Mouse (Mus musculus) hindbrain, embryonic 16.5 days (tissue): Measurements from ENCODE around the gene Gm3854. TPM values are rescaled to one million over a fixed set of nuclear protein-coding genes. Genes with fewer than 3 reads are reported as not detected.

Source experiments
- ATAC-seq: fragments of 200-750 bp; cut with Nextera tagmentation; 2 replicates; pipeline ENCODE4 v1.8.0; 2017; ENCODE audit warnings: moderate TSS enrichment, moderate library complexity
- H3K27ac ChIP-seq: fragments of 300-500 bp; sonication (generic); 2 replicates; pipeline ENCODE4 v1.5.1; 2014; ENCODE audit warnings: low read depth, mild to moderate bottlenecking, control low read depth, low read length, moderate library complexity
- H3K27me3 ChIP-seq: fragments of 300-500 bp; sonication (generic); replicated peaks from 2 replicates; pipeline ENCODE4 v1.6.1; 2014; ENCODE audit warnings: low read length; ENCODE audit not compliant: control insufficient read depth, insufficient read depth
- H3K36me3 ChIP-seq: fragments of 300-500 bp; sonication (generic); 2 replicates; pipeline ENCODE4 v1.6.1; 2014; ENCODE audit warnings: mild to moderate bottlenecking, low read length, moderate library complexity, mixed read lengths; ENCODE audit not compliant: control insufficient read depth, insufficient read depth
- H3K4me1 ChIP-seq: fragments of 300-500 bp; sonication (generic); 2 replicates; pipeline ENCODE4 v1.6.1; 2014; ENCODE audit warnings: low read depth, low read length; ENCODE audit not compliant: control insufficient read depth, insufficient read depth
- H3K4me2 ChIP-seq: fragments of 300-500 bp; sonication (generic); 2 replicates; pipeline ENCODE4 v1.6.1; 2014; ENCODE audit warnings: mild to moderate bottlenecking, low read length, control low read depth, moderate library complexity
- H3K4me3 ChIP-seq: fragments of 300-500 bp; sonication (generic); 2 replicates; pipeline ENCODE4 v1.5.1; 2014; ENCODE audit warnings: mild to moderate bottlenecking, low read length, control low read depth, moderate library complexity
- H3K9ac ChIP-seq: fragments of 300-500 bp; sonication (generic); 2 replicates; pipeline ENCODE4 v1.6.1; 2014; ENCODE audit warnings: low read depth, mild to moderate bottlenecking, control low read depth, low read length, moderate library complexity
- H3K9me3 ChIP-seq: fragments of 300-500 bp; sonication (generic); 2 replicates; pipeline ENCODE4 v1.6.1; 2014; ENCODE audit warnings: mild to moderate bottlenecking, low read length, moderate library complexity; ENCODE audit not compliant: control insufficient read depth
- WGBS: fragments of 180-500 bp; shearing (Covaris S2); extraction: QIAGEN DNeasy Blood & Tissue Kit; methylation state at CpG from one replicate; pipeline ENCODE4 v1.1.7; 2014; 5-methylcytosine and 5-hydroxymethylcytosine counted together
- polyA plus RNA-seq: library from polyadenylated mRNA; unstranded; fragments of >200 nt; fragmentation: Nextera tagmentation; extraction: Ambion mirVana; gene quantifications from 2 replicates; pipeline ENCODE4 v1.2.1, GENCODE M21; 2015

Gm3854 gene
- polyA plus RNA-seq, 1 experiment from 2014 or later = 8.0 TPM

DNA sequence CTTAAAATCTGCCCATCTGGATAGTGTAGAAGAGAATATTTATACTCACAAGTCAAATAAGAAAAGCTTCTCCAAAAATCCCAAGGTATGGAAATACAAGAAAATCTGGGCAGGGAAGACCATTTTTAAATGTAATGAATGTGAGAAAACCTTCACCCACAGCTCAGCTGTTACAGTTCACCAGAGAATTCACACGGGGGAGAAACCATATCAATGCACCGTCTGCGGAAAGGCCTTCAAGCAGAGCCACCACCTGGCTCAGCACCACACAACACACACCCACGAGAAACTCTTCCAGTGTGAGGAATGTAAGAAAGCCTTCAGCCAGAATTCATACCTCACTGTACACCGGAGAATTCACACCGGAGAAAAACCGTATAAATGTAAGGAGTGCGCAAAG, 34.9 kb downstream of the Gm3854 start:
- Histone ChIP-seq H3K27me3 (no peaks in the 10 kb centered on the region), H3K9me3 (no peaks in the 10 kb centered on the region), H3K4me2 (no peak overlapping the region), H3K36me3 (peaks cover 7% of the 10 kb centered on the region; the same call in 1 of the 2 replicates), H3K4me3 (no peak overlapping the region), H3K27ac (no peak overlapping the region), H3K9ac (no peak overlapping the region), H3K4me1 (peaks cover 6% of the 10 kb centered on the region)
- ATAC-seq = no peak
- 89% methylated on average over 8 of the region's 8 CpGs for WGBS

GRCm38 (mm10) chr7:6381431-6381830, 37.9 kb downstream of the Gm3854 start:
- Histone ChIP-seq H3K4me3 (no peak overlapping the region), H3K4me1 (peaks cover 6% of the 10 kb centered on the region), H3K9ac (no peak overlapping the region), H3K36me3 (peaks cover 7% of the 10 kb centered on the region; the same call in 1 of the 2 replicates), H3K27ac (no peak overlapping the region), H3K27me3 (no peaks in the 10 kb centered on the region), H3K4me2 (no peak overlapping the region), H3K9me3 (no peaks in the 10 kb centered on the region)
- 90% methylated on average over 2 of the region's 2 CpGs for WGBS
- no peak for ATAC-seq

DNA sequence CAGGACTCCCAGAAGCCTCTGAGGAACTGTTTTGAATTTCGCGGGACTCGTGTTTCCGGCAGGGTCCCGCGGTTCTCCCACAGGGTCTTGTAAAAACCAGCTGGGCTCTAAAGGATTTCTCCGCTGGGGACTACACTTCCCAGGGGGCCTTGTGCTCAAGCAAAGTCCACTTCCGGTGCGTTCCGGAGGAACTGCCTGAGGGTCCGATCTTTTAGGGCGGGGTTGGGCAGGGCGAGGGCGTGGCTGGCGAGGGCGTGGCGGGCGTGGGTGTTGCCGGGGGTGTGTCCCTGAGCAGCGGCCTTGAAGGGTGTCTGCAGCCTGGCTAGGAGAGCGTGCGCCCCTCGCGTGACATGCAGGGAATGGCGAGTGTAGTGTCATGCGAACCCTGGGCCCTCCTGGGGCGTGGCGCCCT, 39.5 kb downstream of the Gm3854 start, which contains the start of gene Zfp28:
Zfp28 (plus strand) TSS at position 252 of the 412 bp plus-strand sequence.
- Histone ChIP-seq H3K9ac (peak within 1 kb of the TSS; percentile 76), H3K4me3 (peak within 1 kb of the TSS; percentile 63), H3K4me1 (peaks cover 6% of the 10 kb centered on the region), H3K27ac (peak within 1 kb of the TSS; percentile 45; the same call in 1 of the 2 replicates), H3K36me3 (peaks cover 8% of the 10 kb centered on the region; the same call in 1 of the 2 replicates), H3K9me3 (no peaks in the 10 kb centered on the region), H3K27me3 (no peaks in the 10 kb centered on the region), H3K4me2 (peak within 1 kb of the TSS; percentile 78)
- peak; percentile 94 for ATAC-seq
- under 1% methylated on average over 23 of the region's 28 CpGs for WGBS

DNA sequence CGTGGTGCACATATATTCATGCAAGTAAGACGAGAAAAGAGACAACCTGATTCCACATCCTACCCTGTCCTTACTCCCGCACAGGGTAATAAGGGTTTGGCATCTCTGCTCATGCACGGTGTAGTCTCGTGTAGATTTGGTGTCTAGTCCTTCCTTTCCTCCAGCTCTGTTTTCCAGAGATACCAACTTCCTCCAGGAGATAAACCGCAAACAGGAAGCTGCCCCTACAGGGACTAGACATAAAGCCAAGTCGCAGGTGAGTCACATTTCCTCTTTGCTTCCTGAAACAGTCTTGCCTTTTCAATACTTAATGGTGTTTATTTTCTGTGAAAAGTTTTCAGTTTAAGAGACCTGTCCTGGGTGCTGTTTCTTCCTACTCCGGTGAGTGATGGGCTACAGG, 40.5 kb downstream of the Gm3854 start:
- peak overlapping the region; percentile 63 for H3K4me3 ChIP-seq
- H3K27ac ChIP-seq = no peak overlapping the region
- peaks cover 8% of the 10 kb centered on the region; the same call in 1 of the 2 replicates for H3K36me3 ChIP-seq
- ATAC-seq = peak; percentile 9; the same call in 1 of the 2 replicates
- H3K4me2 ChIP-seq = peak overlapping the region; percentile 78
- 75% methylated on average over 8 of the region's 8 CpGs for WGBS
- H3K9ac ChIP-seq = no peak overlapping the region
- H3K4me1 ChIP-seq = peaks cover 6% of the 10 kb centered on the region
- H3K27me3 ChIP-seq = no peaks in the 10 kb centered on the region
- no peaks in the 10 kb centered on the region for H3K9me3 ChIP-seq

- no peak overlapping the region for H3K4me2 ChIP-seq
- no peaks in the 10 kb centered on the region for H3K27me3 ChIP-seq
- H3K4me3 ChIP-seq = no peak overlapping the region
- no peak overlapping the region for H3K9ac ChIP-seq
- no peaks in the 10 kb centered on the region for H3K9me3 ChIP-seq
- H3K4me1 ChIP-seq = peaks cover 6% of the 10 kb centered on the region
- H3K36me3 ChIP-seq = peaks cover 14% of the 10 kb centered on the region
- 89% methylated on average over 7 of the region's 8 CpGs for WGBS
- no peak for ATAC-seq
- no peak overlapping the region for H3K27ac ChIP-seq
Observed at GRCm38 (mm10) chr7:6386995-6387394, 43.4 kb downstream of the Gm3854 start.

DNA sequence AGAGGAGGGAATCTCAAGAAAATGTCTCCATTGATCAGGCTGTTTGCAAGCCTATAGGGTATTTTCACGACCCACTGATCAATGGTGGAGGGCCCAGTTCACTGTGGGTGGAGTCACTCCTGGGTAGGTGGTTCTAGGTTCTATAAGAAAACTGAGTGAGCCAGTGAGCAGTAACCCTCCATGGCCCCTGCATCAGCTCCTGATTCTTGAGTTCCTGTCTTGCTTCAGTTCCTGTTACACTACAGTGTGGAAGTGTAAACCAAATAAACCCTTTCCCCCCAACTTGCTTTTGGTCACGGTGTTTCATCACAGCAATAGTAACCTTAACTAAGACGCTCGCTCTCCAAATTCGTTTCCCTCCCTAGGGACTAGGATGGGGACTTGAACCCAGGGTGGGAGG, 45.4 kb downstream of the Gm3854 start:
- Histone ChIP-seq H3K27me3 (no peaks in the 10 kb centered on the region), H3K27ac (no peak overlapping the region), H3K4me2 (no peak overlapping the region), H3K9me3 (no peaks in the 10 kb centered on the region), H3K36me3 (peaks cover 24% of the 10 kb centered on the region), H3K4me1 (no peaks in the 10 kb centered on the region; the same call in 1 of the 2 replicates), H3K9ac (no peak overlapping the region), H3K4me3 (no peak overlapping the region)
- no peak for ATAC-seq
- 86% methylated on average over 5 of the region's 5 CpGs for WGBS

- Histone ChIP-seq H3K4me3 (no peak overlapping the region), H3K9me3 (no peaks in the 10 kb centered on the region), H3K27me3 (no peaks in the 10 kb centered on the region), H3K36me3 (peaks cover 26% of the 10 kb centered on the region), H3K27ac (no peak overlapping the region), H3K9ac (no peak overlapping the region), H3K4me1 (no peaks in the 10 kb centered on the region), H3K4me2 (no peak overlapping the region)
- no peak for ATAC-seq
- 78% methylated on average over 5 of the region's 5 CpGs for WGBS
Observed at GRCm38 (mm10) chr7:6389449-6389848, 45.9 kb downstream of the Gm3854 start.

DNA sequence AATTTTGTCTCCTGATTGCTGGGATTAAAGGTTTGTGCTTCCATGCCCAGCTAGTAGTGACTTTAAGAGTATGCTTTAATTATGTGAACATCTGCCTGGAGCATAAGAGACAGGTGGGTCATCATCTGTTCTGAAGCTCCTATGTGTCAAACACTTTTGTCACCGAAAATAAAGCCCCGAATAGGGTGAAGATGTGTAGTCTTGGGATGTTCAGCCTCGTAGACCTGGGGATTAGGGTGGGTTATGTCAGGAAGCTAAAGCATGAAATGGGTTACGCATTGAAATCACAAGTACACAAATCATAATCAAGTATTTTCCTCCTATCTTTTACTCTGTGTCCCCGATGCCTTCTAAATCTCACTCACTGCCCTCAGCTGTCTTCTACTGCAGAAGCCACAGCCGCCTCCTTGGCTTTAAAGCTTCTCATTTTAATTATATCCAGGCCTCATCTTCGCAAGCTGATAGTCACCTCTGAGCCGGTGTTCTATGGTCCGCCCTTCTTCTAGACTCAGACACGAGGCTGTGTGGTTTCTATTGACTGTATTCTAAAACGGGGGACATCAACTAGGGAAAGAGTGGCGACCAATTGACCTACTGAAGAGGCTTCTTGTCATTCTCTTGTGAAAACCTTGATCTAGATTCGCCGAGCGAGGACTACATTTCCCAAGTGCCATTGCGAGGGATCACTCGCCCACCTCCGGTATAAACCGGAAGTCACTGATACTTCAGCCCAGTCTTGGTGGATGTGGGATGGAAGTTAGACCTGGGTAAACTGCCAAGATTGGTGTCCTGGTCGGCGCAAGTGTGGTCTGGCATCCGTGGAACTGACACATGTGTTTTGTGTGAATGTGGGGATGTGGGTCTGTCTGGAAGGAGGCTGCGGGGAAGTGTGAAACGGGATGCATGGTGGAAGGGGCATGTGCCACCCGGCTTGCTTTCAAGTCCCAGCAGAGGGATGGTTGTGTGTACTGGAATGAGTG, 54.7 kb downstream of the Gm3854 start, which contains the start of gene Smim17:
Smim17 (plus strand) TSS at position 720 of the 980 bp plus-strand sequence.
- Histone ChIP-seq H3K4me1 (peaks cover 5% of the 10 kb centered on the region), H3K27me3 (no peaks in the 10 kb centered on the region), H3K4me3 (peak within 1 kb of the TSS; percentile 54), H3K9ac (peak within 1 kb of the TSS; percentile 67), H3K27ac (peak within 1 kb of the TSS; percentile 63; the same call in 1 of the 2 replicates), H3K9me3 (no peaks in the 10 kb centered on the region), H3K4me2 (peak within 1 kb of the TSS; percentile 82), H3K36me3 (peaks cover 18% of the 10 kb centered on the region)
- 27% methylated on average over 25 of the region's 25 CpGs for WGBS
- ATAC-seq = peak; percentile 93
